Mouse (Mus musculus) ES-E14 (cell line): ENCODE data around the gene C1qbp.

Experiments
- CHD2 ChIP-seq: IDR thresholded peaks from 2 replicates; pipeline ENCODE4 v1.6.1; 2014; ENCODE audit warnings: mild to moderate bottlenecking, low read depth, low read length, inconsistent platforms
- HCFC1 ChIP-seq: IDR thresholded peaks from 2 replicates; pipeline ENCODE4 v1.6.1; 2012; ENCODE audit warnings: low read length, inconsistent platforms, borderline replicate concordance; ENCODE audit not compliant: insufficient read depth
- MAFK ChIP-seq: IDR thresholded peaks from 2 replicates; pipeline ENCODE4 v1.6.1; 2014; ENCODE audit warnings: mild to moderate bottlenecking, low read depth, low read length, inconsistent platforms; ENCODE audit not compliant: insufficient read depth
- ZC3H11A ChIP-seq: IDR thresholded peaks from 2 replicates; pipeline ENCODE4 v1.6.1; 2012; ENCODE audit warnings: low read depth, mild to moderate bottlenecking, inconsistent platforms, low read length, borderline replicate concordance
- ZNF384 ChIP-seq: IDR thresholded peaks from 2 replicates; pipeline ENCODE4 v1.6.1; 2012; ENCODE audit warnings: low read depth, low read length, inconsistent platforms

- TF ChIP-seq MAFK, result no peak
- TF ChIP-seq ZNF384, result no peak
- TF ChIP-seq HCFC1, result no peak
- TF ChIP-seq CHD2, result no peak
- no peak for TF ChIP-seq ZC3H11A
Observed at GRCm38 (mm10) chr11:70943651-70944050, 39.2 kb downstream of the C1qbp start.
